Mouse (Mus musculus): ENCODE data around the gene Gm9999. TPM values are rescaled to one million over a fixed set of nuclear protein-coding genes. Genes with fewer than 3 reads are reported as not detected.

Gm9999 gene
- polyA plus RNA-seq, 1 experiment = not detected

GRCm38 (mm10) chr7:47034785-47035384, 51.5 kb downstream of the Gm9999 start:
- Histone ChIP-seq H3K4me1 (ENCODE audit: control insufficient read depth) (no peaks in the 10 kb centered on the region), H3K36me3 (ENCODE audit: control insufficient read depth) (no peaks in the 10 kb centered on the region), H3K4me3 (replicated peaks) (no peak overlapping the region), H3K9me3 (ENCODE audit: control insufficient read depth, low read length) (no peaks in the 10 kb centered on the region), H3K27me3 (ENCODE audit: control insufficient read depth) (no peaks in the 10 kb centered on the region)
- TF ChIP-seq GATA1 (IDR thresholded peaks at IDR 0.05; ENCODE audit: low read length) = no peak
- no peak for TF ChIP-seq TAL1 (IDR thresholded peaks at IDR 0.05; ENCODE audit: low read length)

GRCm38 (mm10) chr7:47035426-47035825, 52.0 kb downstream of the Gm9999 start:
- Histone ChIP-seq H3K36me3 (ENCODE audit: control insufficient read depth) (no peaks in the 10 kb centered on the region), H3K9me3 (ENCODE audit: control insufficient read depth, low read length) (no peaks in the 10 kb centered on the region), H3K4me3 (replicated peaks) (no peak overlapping the region), H3K27me3 (ENCODE audit: control insufficient read depth) (no peaks in the 10 kb centered on the region), H3K4me1 (ENCODE audit: control insufficient read depth) (no peaks in the 10 kb centered on the region)
- TF ChIP-seq GATA1 (IDR thresholded peaks at IDR 0.05; ENCODE audit: low read length) = no peak
- no peak for TF ChIP-seq TAL1 (IDR thresholded peaks at IDR 0.05; ENCODE audit: low read length)

Other genes starting within 250 kb of the Gm9999 start
- gene Saa1, start 240.6 kb upstream of the Gm9999 start, polyA plus RNA-seq (2012) = not detected in 2 replicates
- gene Saa2, start 231.8 kb upstream of the Gm9999 start, polyA plus RNA-seq (2012) = not detected in 2 replicates
- gene Hps5, start 187.5 kb upstream of the Gm9999 start, polyA plus RNA-seq (2012) = 0.09 TPM in 2 replicates
- gene Gtf2h1, start 187.5 kb upstream of the Gm9999 start, polyA plus RNA-seq (2012) = 0.99 and 1.7 TPM in 2 replicates
- 12.0 and 18.0 TPM in 2 replicates for gene Ldha, start 142.1 kb upstream of the Gm9999 start, polyA plus RNA-seq (2012)
- 0.04 TPM in 1 of 2 replicates, not detected in the other for gene Ldhc, start 122.4 kb upstream of the Gm9999 start, polyA plus RNA-seq (2012)
- gene Tsg101, start 63.6 kb upstream of the Gm9999 start, polyA plus RNA-seq (2012) = 3.8 and 4.1 TPM in 2 replicates
- gene Uevld, start 25.1 kb upstream of the Gm9999 start, polyA plus RNA-seq (2012) = 0.02 and 0.03 TPM in 2 replicates
- 0.48 and 0.60 TPM in 2 replicates for gene Spty2d1, start 24.8 kb downstream of the Gm9999 start, polyA plus RNA-seq (2012)
- gene Tmem86a, start 67.0 kb downstream of the Gm9999 start, polyA plus RNA-seq (2012) = 0.24 and 0.28 TPM in 2 replicates
- not detected in 2 replicates for gene Ptpn5, start 150.1 kb downstream of the Gm9999 start, polyA plus RNA-seq (2012)
- gene Mrgpra6, start 221.3 kb downstream of the Gm9999 start, polyA plus RNA-seq (2012) = not detected in 2 replicates